Mouse (Mus musculus): ENCODE measurements around the gene Gimap3.
A peak's percentile ranks its signal among the peaks of the same experiment; 100 is the strongest.

Gimap3 gene

DNA sequence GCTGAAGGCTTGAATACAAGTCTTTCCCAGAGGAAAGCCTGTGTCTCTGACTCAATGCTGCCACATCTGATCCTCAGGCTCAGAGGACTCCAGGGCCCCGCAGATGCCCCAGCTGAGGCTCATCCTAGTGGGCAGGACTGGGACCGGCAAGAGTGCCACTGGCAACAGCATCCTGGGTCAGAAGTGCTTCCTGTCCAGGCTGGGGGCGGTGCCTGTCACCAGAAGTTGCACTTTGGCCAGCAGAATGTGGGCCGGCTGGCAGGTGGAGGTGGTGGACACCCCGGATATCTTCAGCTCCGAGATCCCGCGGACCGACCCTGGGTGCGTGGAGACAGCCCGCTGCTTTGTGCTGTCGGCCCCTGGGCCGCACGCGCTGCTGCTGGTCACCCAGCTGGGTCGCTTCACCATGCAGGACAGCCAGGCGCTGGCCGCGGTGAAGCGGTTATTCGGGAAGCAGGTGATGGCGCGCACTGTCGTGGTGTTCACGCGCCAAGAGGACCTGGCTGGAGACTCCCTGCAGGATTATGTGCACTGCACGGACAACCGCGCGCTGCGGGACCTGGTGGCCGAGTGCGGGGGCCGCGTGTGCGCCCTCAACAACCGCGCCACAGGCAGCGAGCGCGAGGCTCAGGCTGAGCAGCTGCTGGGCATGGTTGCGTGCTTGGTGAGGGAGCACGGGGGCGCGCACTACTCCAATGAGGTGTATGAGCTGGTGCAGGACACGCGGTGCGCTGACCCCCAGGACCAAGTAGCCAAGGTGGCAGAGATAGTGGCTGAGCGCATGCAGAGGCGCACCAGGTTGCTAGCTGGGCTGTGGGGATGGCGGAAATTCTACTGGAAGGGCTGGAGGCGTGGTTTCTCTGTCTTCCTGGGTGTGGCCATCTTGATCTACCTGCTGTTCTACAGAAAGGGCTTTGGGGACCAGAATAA is 28.0 kb downstream of the Gimap3 start:
- peak; percentile 91 to 93 for DNase-seq

DNA sequence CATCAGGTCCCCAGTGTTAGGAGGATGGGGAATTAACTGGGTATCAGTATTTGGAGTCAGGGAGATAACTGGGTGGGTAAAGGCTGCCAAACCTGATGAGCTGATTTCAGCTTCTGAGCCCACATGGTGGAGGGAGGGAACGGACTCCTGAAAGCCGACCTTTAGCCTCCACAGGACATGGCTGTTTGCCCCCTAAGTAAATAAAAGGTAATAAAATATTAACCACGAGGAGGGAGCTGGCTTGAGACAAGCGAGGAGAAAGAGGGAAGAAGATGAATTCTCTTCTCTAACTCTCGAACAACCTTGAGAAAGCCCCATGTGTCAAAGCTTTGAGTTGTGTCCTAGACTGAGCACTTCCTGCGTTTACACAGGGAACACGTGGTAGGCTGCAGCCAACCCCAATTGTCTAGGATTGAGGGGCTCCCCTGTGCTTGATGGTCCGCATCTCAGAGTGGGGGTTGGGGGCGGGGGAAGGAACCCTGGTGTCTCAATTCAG is 28.9 kb downstream of the Gimap3 start:
- DNase-seq, result peak; percentile 61 to 81

GRCm38 (mm10) chr6:48741273-48741672 is 29.4 kb downstream of the Gimap3 start:
- peak in 1 of 2 experiments; percentile 32 for DNase-seq

GRCm38 (mm10) chr6:48740501-48741169 is 30.0 kb downstream of the Gimap3 start:
- DNase-seq, result no peak

- DNase-seq, result no peak
Measured at GRCm38 (mm10) chr6:48739780-48740055, 30.9 kb downstream of the Gimap3 start.

DNA sequence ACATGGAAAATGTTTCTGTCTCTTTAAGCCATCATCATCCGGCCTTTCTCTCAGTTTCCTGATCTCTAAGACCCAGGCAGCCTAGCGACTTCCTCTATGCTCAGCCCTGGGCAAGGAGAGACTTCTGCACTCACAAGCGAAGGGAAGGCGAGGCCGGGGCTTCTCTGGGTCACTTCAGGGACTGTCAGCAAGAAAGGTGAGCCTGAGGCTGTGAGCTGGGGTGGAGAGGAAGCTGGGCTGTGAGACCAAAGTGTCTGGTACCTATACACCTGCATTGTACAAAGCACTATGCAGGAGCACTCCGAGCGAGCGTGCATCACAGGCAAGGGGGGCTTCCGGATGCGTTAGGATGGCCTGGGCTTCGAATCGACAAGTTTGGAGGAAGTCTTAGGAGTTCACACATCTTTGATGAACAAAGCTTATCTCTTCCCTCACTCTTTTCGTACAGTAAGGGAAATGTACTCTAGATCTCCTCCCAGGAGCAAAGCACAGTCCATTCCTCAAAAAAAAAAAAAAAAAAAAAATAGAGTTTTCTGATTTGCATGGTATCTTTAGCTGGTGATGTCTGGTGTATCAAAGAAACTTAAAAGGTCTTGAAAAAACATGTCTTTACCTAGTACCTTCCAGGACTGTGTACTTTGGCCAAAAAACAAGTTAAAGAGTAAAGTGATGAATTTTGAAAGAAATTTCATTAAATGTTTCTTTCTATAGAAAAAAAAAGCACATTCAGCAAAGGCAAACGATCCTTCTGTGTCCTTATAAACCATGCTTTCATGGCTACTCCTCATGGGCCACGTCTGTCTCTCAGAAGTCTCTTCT is 31.5 kb downstream of the Gimap3 start, which contains the start of gene Gimap1:
Gimap1 (plus strand) TSS at position 94 of the 819 bp plus-strand sequence.
- DNase-seq, result peak; percentile 57 to 67

DNA sequence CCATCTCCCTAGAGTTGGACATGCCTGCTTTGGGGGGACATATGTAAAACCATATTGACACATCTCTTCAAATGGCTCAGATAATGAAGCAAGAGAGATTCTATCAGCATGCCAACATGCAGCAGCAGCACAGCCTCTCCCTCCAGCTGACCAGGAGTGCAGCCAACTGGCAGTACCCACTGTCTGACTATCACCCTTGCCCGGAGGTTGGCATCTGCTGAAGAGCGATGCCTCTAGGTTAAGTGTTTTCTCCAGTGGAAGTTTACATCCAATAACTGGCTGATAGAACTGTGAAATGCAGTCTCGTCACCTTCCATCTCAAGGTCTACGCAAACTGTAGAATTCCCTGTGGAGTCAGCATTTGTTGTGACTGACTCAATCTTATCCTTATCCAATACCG is 33.0 kb downstream of the Gimap3 start:
- DNase-seq, result peak in 1 of 2 experiments; percentile 32

DNA sequence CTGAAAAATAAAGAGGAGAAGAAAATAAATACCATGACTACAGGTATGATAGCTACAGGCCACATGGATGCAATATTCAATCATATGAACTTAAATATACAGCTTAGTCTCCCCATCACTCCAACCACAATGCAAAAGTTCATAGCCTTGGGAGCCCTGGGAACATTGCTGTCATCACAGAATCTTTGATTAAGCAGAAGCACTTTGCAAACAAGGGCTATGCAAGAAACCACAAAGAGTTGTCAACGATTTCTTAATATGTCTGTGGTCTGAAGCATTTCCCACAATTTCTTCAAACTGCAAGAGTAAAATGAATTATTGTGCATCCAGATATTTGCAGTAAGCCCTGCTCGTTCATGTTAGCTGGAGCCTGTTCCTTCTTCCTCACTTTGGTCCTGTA is 33.6 kb downstream of the Gimap3 start:
- no peak for DNase-seq

DNA sequence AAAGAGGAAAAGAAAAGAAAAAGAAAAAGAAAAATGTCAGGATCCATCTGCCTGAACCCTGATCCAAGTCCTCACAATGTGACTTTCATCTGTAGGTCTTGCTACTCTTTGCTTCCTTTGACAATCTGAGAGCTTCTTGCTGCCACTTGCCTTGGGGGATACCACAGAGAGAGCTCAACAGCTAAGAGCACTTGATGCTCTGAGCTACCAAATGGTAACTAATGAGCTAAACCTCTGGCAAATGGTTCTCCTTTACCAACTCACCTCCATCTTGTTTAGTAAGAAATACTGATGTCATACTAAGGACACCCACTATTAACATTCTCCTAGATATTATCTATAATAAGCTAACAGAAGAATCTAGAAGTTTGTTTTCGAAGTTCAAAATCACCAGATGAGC is 37.0 kb downstream of the Gimap3 start:
- DNase-seq, result no peak

DNA sequence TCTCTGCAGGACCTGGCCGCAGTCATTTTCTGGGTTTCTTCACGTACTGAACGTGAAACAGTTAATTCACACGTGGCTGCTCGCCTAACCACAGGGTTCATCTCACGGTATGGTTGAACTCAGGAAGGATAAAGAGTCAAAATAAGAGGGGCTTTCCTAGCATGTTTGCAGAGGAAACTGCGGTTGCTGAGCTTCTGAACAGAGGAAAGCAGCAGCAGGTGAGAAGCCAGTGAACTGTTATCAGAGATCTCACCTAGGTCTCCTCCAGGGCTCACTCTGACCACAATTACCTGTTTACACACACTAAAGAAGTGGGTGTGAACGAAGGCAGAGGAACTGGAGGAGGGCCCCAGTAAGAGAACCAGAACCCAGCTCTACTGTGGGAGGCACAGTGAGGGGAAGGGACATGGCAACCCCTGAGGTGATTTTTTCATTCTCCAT is 37.8 kb downstream of the Gimap3 start:
- DNase-seq, result no peak

GRCm38 (mm10) chr6:48727761-48728160 is 42.9 kb downstream of the Gimap3 start:
- DNase-seq, result no peak

GRCm38 (mm10) chr6:48725476-48725875 is 45.2 kb downstream of the Gimap3 start:
- DNase-seq, result peak; percentile 88 to 97

DNA sequence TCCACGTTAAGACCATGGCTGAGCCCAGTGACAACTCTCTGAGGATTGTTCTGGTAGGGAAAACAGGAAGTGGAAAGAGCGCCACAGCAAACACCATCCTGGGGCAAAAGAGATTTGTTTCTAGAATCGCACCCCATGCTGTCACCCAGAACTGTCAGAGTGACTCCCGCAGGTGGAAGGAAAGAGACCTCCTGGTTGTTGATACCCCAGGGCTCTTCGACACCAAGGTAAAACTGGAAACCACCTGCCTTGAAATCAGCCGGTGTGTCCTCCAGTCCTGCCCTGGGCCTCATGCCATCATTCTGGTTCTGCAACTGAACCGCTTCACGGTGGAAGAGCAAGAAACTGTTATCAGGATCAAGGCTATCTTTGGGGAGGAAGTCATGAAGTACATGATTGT is 47.2 kb downstream of the Gimap3 start:
- no peak for DNase-seq

DNA sequence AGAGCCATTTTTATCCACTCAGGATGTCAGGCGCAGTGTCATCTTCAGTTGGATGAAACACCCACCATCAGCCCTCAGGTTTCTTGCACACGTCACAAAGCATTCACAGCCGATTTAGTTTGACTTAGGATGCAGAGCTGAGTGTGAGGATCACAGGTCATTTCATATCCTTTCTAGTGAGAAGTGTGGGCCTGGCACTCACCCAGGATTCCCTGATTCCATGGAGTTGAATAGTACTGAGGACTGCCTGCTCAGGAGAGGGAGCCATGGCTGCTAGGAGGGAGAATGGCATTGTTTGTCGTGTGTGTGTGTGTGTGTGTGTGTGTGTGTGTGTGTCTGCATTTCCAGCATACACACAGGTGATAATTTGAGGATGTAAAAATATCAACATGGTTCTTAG is 50.3 kb downstream of the Gimap3 start:
- DNase-seq, result no peak

- no peak for DNase-seq
Measured at GRCm38 (mm10) chr6:48718455-48718854, 52.2 kb downstream of the Gimap3 start, which contains the start of the genes Gm28053 and Gimap7. TSS of gene Gm28053 (plus strand) at chr6:48718607. TSS of gene Gimap7 (plus strand) at chr6:48718621.
